Mouse (Mus musculus): ENCODE measurements around the gene Chrm4.

Chrm4 gene

GRCm38 (mm10) chr2:91922586-91923414 is 4.2 kb upstream of the Chrm4 start:
- DNase-seq (ENCODE audit: low spot score in 2 of 2) = no peak

- DNase-seq (ENCODE audit: low spot score in 2 of 2) = no peak
Observed at GRCm38 (mm10) chr2:91923415-91924337, 3.4 kb upstream of the Chrm4 start.

GRCm38 (mm10) chr2:91924726-91925125 is 2.3 kb upstream of the Chrm4 start:
- DNase-seq (ENCODE audit: low spot score in 2 of 2) = no peak

- DNase-seq (ENCODE audit: low spot score in 2 of 2) = no peak
Observed at GRCm38 (mm10) chr2:91925442-91925841, 1.6 kb upstream of the Chrm4 start.

GRCm38 (mm10) chr2:91927826-91928533 is 931 bp downstream of the Chrm4 start:
- peak in 1 of 2 experiments; percentile 38 for DNase-seq (ENCODE audit: low spot score in 2 of 2)

GRCm38 (mm10) chr2:91928534-91929350 is 1.7 kb downstream of the Chrm4 start:
- no peak for DNase-seq (ENCODE audit: low spot score in 2 of 2)

- no peak for DNase-seq (ENCODE audit: low spot score in 2 of 2)
Observed at GRCm38 (mm10) chr2:91929455-91929854, 2.4 kb downstream of the Chrm4 start.

- DNase-seq (ENCODE audit: low spot score in 2 of 2) = no peak
Observed at GRCm38 (mm10) chr2:91929936-91930335, 2.9 kb downstream of the Chrm4 start.

GRCm38 (mm10) chr2:91930761-91931291 is 3.8 kb downstream of the Chrm4 start:
- no peak for DNase-seq (ENCODE audit: low spot score in 2 of 2)

GRCm38 (mm10) chr2:91931328-91932159 is 4.5 kb downstream of the Chrm4 start:
- no peak for DNase-seq (ENCODE audit: low spot score in 2 of 2)

- DNase-seq (ENCODE audit: low spot score in 2 of 2) = no peak
Observed at GRCm38 (mm10) chr2:91932160-91932711, 5.2 kb downstream of the Chrm4 start, which contains the start of gene Mdk. Gene Mdk, minus strand, starts transcription at chr2:91932297.

- DNase-seq (ENCODE audit: low spot score in 2 of 2) = no peak
Observed at GRCm38 (mm10) chr2:91932737-91933350, 5.8 kb downstream of the Chrm4 start.

- DNase-seq (ENCODE audit: low spot score in 2 of 2) = no peak
Observed at GRCm38 (mm10) chr2:91933471-91933870, 6.4 kb downstream of the Chrm4 start.

GRCm38 (mm10) chr2:91934016-91934415 is 7.0 kb downstream of the Chrm4 start:
- DNase-seq (ENCODE audit: low spot score in 2 of 2) = no peak

- no peak for DNase-seq (ENCODE audit: low spot score in 2 of 2)
Observed at GRCm38 (mm10) chr2:91934826-91935525, 7.9 kb downstream of the Chrm4 start.

- DNase-seq (ENCODE audit: low spot score in 2 of 2) = no peak
Observed at GRCm38 (mm10) chr2:91936154-91936553, 9.1 kb downstream of the Chrm4 start.

- DNase-seq (ENCODE audit: low spot score in 2 of 2) = no peak
Observed at GRCm38 (mm10) chr2:91939303-91939935, 12.4 kb downstream of the Chrm4 start.

GRCm38 (mm10) chr2:91942356-91942755 is 15.3 kb downstream of the Chrm4 start:
- no peak for DNase-seq (ENCODE audit: low spot score in 2 of 2)

All from urinary bladder, adult 18-20 months (tissue).